Mouse (Mus musculus): ENCODE data around the gene Gtf2ird1. TPM values are rescaled to one million over a fixed set of nuclear protein-coding genes. Genes with fewer than 3 reads are reported as not detected.
A peak's percentile ranks its signal among the peaks of the same experiment; 100 is the strongest.
"Not testable (repeated sequence)": the region's sequence is repeated elsewhere in the genome, so short reads cannot be mapped to it uniquely, and the experiment has no call there.

The Gtf2ird1 gene
- polyA plus RNA-seq, 1 experiment from 2014 or later, result 153 TPM

DNA sequence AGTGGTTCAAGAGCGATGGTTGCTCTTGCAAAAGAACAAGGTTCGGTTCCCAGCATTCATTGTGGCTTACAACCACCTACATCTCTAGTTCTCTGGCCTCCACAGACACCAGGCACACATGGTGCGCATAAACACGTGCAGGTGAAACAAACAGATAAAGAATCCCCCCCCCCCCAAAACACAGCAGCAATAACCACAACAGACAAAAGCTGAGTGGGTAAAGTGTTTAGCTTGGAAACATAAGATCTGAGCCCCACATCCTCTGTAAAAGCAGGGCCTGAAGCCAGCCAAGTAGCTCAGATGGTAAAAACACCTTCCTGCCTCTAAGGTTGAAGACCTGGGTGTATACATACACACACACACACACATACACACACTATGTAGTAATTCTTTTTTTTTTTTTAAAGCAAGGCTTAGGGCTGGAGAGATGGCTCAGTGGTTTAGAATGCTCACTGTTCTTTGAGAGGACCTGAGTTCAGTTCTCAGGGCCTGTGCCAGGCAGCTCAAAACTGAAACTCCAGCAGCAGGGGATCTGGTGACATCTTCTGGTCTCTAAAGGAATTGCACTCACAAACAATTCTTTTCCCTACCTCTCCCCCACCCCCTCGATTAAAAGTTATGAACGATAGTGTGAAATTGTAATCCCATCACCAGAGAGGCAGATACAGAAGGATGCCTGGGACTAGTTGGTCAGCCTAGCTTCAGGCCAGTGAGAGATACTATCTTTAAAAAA lies 83.4 kb downstream of the Gtf2ird1 start:
- H3K4me3 ChIP-seq, result no peak overlapping the region
- H3K27ac ChIP-seq, result no peak overlapping the region
- H3K36me3 ChIP-seq, result peaks cover 67% of the 10 kb centered on the region
- no peaks in the 10 kb centered on the region for H3K4me1 ChIP-seq
- WGBS, result 96% methylated on average over 6 of the region's 6 CpGs
- no peak for DNase-seq (ENCODE audit: low spot score)
- no peaks in the 10 kb centered on the region for H3K27me3 ChIP-seq (ENCODE audit: low read depth, poor library complexity, severe bottlenecking)
- no peaks in the 10 kb centered on the region for H3K9me3 ChIP-seq (replicated peaks)

DNA sequence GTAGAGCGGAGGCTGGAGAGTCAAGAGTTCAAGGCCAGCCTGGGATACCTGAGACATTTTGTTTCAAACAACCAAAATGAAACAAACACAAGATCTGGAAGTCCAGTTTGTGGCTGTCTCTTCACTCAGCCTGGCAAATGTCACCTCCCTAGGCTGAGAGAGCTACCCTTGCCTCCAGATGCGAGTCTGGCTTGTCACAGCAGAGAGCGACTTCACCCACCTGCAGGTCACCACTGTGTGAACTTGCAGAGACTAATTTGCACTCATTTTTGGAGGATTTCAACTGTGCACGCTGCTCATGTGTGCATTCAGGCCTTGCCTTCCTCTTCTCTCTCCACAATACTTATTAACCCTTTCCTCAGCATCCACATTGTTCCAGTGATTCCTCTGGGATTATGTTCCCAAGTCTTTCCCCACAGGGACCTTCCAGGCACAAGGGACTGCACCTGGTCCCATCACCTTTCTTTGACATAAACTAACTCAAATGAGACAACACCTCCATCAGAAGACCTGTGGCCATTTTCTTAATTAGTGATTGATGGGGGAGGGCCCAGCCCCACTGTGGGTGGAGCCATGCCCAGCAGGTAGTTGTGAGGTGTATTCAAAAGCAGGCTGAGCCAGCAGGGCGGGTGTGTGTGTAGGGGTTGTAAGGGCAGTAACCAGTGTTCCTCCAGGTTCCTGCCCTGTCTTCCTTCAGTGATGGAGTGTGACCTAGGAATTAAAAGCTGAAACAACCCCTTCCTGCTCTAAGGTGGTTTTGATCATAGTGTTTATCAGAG lies 84.8 kb downstream of the Gtf2ird1 start:
- Histone ChIP-seq H3K36me3 (peaks cover 80% of the 10 kb centered on the region), H3K27me3 (ENCODE audit: low read depth, poor library complexity, severe bottlenecking) (no peaks in the 10 kb centered on the region), H3K27ac (no peak overlapping the region), H3K4me3 (no peak overlapping the region), H3K9me3 (replicated peaks) (no peaks in the 10 kb centered on the region), H3K4me1 (no peaks in the 10 kb centered on the region)
- DNase-seq (ENCODE audit: low spot score), result no peak
- 90% methylated on average over 5 of the region's 5 CpGs for WGBS

DNA sequence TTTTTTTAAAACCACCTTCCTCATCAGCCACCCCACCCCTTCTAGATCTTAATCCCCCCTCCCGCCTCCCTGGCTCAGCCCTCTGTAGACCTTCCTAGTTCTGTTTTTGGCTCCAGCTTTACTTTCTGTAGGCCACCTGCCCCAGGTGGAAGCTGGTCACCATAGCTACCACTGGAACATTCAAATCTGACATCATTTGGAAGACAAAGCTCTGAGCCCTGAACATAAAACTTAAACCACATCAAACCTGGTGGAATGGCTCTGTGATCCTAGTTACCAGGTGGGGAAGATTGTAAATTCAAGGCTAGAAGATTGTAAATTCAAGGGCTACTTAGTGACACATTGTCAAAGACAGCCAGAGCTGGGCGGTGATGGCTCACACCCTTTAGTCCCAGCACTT lies 85.7 kb downstream of the Gtf2ird1 start:
- no peak overlapping the region for H3K27ac ChIP-seq
- H3K4me3 ChIP-seq, result no peak overlapping the region
- H3K4me1 ChIP-seq, result no peaks in the 10 kb centered on the region
- no peaks in the 10 kb centered on the region for H3K27me3 ChIP-seq (ENCODE audit: low read depth, poor library complexity, severe bottlenecking)
- 89% methylated on average over 2 of the region's 2 CpGs for whole genome bisulfite sequencing
- DNase-seq (ENCODE audit: low spot score), result no peak
- no peaks in the 10 kb centered on the region for H3K9me3 ChIP-seq (replicated peaks)
- peaks cover 89% of the 10 kb centered on the region for H3K36me3 ChIP-seq

GRCm38 (mm10) chr5:134359101-134359500 lies 97.4 kb downstream of the Gtf2ird1 start:
- Histone ChIP-seq H3K4me3 (no peak overlapping the region), H3K9me3 (replicated peaks) (no peaks in the 10 kb centered on the region), H3K27ac (no peak overlapping the region), H3K27me3 (ENCODE audit: low read depth, poor library complexity, severe bottlenecking) (no peaks in the 10 kb centered on the region), H3K4me1 (no peaks in the 10 kb centered on the region), H3K36me3 (peaks cover 74% of the 10 kb centered on the region)
- WGBS, result 94% methylated on average over 4 of the region's 4 CpGs
- no peak for DNase-seq (ENCODE audit: low spot score)

DNA sequence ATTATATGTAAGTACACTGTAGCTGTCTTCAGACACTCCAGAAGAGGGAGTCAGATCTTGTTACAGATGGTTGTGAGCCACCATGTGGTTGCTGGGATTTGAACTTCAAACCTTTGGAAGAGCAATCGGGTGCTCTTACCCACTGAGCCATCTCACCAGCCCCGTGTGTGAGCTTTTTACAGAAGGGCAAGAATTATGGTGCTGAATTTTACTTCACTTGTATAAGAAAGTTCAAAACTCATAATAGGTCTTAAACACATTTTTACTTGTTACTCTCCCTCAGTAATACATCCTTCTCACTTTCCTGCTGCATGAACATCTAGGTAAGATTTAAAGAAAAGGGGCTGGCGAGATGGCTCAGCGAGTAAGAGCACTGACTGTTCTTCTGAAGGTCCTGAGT lies 101.1 kb downstream of the Gtf2ird1 start:
- H3K9me3 ChIP-seq (replicated peaks); H3K27me3 ChIP-seq (ENCODE audit: low read depth, poor library complexity, severe bottlenecking); DNase-seq (ENCODE audit: low spot score); H3K4me1 ChIP-seq; H3K4me3 ChIP-seq; H3K27ac ChIP-seq: not testable (repeated sequence)
- 94% methylated on average over 4 of the region's 4 CpGs for WGBS
- H3K36me3 ChIP-seq, result peaks cover 42% of the 10 kb centered on the region

DNA sequence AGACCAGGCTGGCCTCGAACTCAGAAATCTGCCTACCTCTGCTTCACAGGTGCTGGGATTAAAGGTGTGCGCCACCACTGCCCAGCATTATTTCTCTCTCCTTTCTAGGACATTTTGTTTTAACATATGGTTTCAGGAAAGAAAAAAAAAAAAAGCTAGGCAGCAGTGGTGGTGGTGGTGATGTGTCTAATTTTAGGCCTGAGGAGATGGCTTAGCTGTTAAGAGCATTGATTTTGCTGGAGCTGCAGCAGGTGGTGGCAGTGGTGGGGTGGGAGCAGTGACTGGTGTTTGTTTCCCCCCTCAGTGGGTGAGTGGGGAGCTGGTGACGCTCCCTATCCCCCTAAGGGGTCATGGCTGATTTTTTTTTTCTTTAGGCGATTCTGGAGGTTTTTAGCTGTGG lies 103.4 kb downstream of the Gtf2ird1 start:
- no peak overlapping the region for H3K4me3 ChIP-seq
- no peak overlapping the region for H3K27ac ChIP-seq
- H3K9me3 ChIP-seq (replicated peaks), result no peaks in the 10 kb centered on the region
- DNase-seq (ENCODE audit: low spot score), result no peak
- WGBS, result 77% methylated on average over 4 of the region's 4 CpGs
- peaks cover 19% of the 10 kb centered on the region for H3K36me3 ChIP-seq
- H3K27me3 ChIP-seq (ENCODE audit: low read depth, poor library complexity, severe bottlenecking), result no peaks in the 10 kb centered on the region
- peaks cover 12% of the 10 kb centered on the region for H3K4me1 ChIP-seq

- no peaks in the 10 kb centered on the region for H3K9me3 ChIP-seq (replicated peaks)
- no peak overlapping the region for H3K4me3 ChIP-seq
- no peak overlapping the region for H3K27ac ChIP-seq
Measured at GRCm38 (mm10) chr5:134352527-134353001, 104.0 kb downstream of the Gtf2ird1 start.

DNA sequence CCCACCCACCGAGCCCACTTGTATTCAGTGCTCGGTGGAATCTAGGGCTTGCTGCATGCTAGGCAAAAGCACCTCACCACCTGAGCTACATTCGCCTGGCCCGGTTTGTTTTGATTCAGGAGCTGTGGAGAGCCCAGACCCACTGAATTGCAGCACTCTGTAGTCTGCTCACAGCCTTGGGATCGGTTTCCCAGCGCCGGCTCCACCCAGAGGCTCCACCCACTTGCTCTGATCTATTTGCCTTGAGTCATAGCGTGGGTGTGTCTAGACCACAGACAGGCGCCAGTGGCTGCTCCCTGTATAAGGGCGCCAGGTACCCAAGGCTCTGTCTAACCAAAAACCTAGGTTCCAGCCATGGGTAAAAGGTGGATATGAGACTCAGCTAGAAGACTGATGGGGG lies 105.9 kb downstream of the Gtf2ird1 start:
- Histone ChIP-seq H3K9me3 (replicated peaks) (no peaks in the 10 kb centered on the region), H3K4me1 (peaks cover 12% of the 10 kb centered on the region), H3K27ac (peak overlapping the region; percentile 20; the same call in 1 of the 2 replicates), H3K27me3 (ENCODE audit: low read depth, poor library complexity, severe bottlenecking) (no peaks in the 10 kb centered on the region), H3K4me3 (peak overlapping the region; percentile 22), H3K36me3 (no peaks in the 10 kb centered on the region)
- WGBS, result 9% methylated on average over 10 of the region's 10 CpGs
- DNase-seq (ENCODE audit: low spot score), result peak; percentile 63

More at GRCm38 (mm10) chr5:134352527-134353001, 104.0 kb downstream of the Gtf2ird1 start:
- H3K4me1 ChIP-seq, result peaks cover 12% of the 10 kb centered on the region
- WGBS, result 86% methylated on average over 3 of the region's 3 CpGs
- no peak for DNase-seq (ENCODE audit: low spot score)
- no peaks in the 10 kb centered on the region for H3K27me3 ChIP-seq (ENCODE audit: low read depth, poor library complexity, severe bottlenecking)
- H3K36me3 ChIP-seq, result peaks cover 14% of the 10 kb centered on the region

- Histone ChIP-seq H3K4me3 (no peak overlapping the region), H3K9me3 (replicated peaks) (no peaks in the 10 kb centered on the region), H3K4me1 (peaks cover 12% of the 10 kb centered on the region), H3K36me3 (no peaks in the 10 kb centered on the region), H3K27me3 (ENCODE audit: low read depth, poor library complexity, severe bottlenecking) (no peaks in the 10 kb centered on the region), H3K27ac (no peak overlapping the region)
- DNase-seq (ENCODE audit: low spot score), result no peak
- 76% methylated on average over 2 of the region's 2 CpGs for WGBS
Measured at GRCm38 (mm10) chr5:134347066-134347465, 109.5 kb downstream of the Gtf2ird1 start.

- Histone ChIP-seq H3K9me3 (replicated peaks) (no peaks in the 10 kb centered on the region), H3K27ac (no peak overlapping the region), H3K27me3 (ENCODE audit: low read depth, poor library complexity, severe bottlenecking) (no peaks in the 10 kb centered on the region), H3K4me1 (peaks cover 7% of the 10 kb centered on the region), H3K36me3 (no peaks in the 10 kb centered on the region), H3K4me3 (no peak overlapping the region)
- 90% methylated on average over 9 of the region's 9 CpGs for WGBS
- no peak for DNase-seq (ENCODE audit: low spot score)
Measured at GRCm38 (mm10) chr5:134345449-134345848, 111.1 kb downstream of the Gtf2ird1 start.

GRCm38 (mm10) chr5:134344076-134344475 lies 112.4 kb downstream of the Gtf2ird1 start:
- Histone ChIP-seq H3K27me3 (ENCODE audit: low read depth, poor library complexity, severe bottlenecking) (no peaks in the 10 kb centered on the region), H3K4me1 (no peaks in the 10 kb centered on the region), H3K36me3 (no peaks in the 10 kb centered on the region), H3K4me3 (no peak overlapping the region), H3K9me3 (replicated peaks) (no peaks in the 10 kb centered on the region), H3K27ac (no peak overlapping the region)
- DNase-seq (ENCODE audit: low spot score), result no peak
- 84% methylated on average over 8 of the region's 8 CpGs for WGBS

DNA sequence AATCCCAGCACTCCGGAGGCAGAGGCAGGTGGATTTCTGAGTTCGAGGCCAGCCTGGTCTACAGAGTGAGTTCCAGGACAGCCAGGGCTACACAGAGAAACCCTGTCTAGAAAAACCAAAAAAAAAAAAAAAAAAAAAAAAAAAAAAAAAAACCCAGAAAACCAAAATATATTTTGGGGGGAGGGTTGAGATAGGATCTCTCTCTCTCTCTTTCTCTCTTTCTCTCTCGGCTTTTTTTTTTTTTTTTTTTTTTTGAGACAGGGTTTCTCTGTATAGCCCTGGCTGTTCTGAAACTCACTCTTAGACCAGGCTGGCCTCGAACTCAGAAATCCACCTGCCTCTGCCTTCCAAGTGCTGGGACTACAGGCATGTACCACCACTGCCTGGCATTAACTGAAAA lies 113.0 kb downstream of the Gtf2ird1 start:
- not testable (repeated sequence) for H3K9me3 ChIP-seq (replicated peaks); DNase-seq (ENCODE audit: low spot score)
- 86% methylated on average over 4 of the region's 4 CpGs for WGBS

DNA sequence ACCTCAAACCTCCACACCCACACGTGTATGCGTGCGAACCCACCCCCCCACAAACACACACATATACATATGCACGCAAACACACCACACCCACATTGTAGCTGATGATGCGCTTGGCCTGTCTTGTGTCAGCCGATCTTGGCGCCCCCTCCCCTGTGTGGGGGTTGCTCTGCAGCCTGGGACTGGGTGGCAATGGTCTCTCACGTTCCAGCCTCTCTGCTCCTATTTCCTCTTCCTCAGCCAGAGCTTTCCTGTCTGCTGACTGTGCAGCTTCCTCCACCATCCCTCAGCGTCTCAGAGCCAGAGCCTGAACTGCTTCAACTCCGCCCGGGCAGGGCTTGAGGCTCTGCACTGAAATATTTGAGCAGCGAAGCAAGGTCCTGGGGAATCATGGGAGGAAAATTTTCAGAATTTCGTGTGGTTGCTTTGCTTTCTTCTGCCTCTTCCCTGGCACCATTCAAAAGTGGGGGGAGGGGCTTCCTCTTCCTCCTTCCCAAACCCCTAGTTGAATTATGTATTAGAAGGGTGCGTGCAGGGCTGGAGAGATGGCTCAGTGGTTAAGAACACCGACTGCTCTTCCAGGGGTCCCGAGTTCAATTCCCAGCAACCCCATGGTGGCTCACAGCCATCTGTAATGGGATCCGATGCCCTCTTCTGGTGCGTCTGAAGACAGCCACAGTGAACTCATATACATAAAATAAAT lies 113.9 kb downstream of the Gtf2ird1 start:
- Histone ChIP-seq H3K4me3 (no peak overlapping the region), H3K9me3 (replicated peaks) (no peaks in the 10 kb centered on the region), H3K4me1 (no peaks in the 10 kb centered on the region), H3K27ac (no peak overlapping the region), H3K27me3 (ENCODE audit: low read depth, poor library complexity, severe bottlenecking) (no peaks in the 10 kb centered on the region), H3K36me3 (no peaks in the 10 kb centered on the region)
- WGBS, result 86% methylated on average over 18 of the region's 18 CpGs
- no peak for DNase-seq (ENCODE audit: low spot score)

More for the DNA sequence above, 113.0 kb downstream of the Gtf2ird1 start:
- H3K4me3 ChIP-seq; H3K4me1 ChIP-seq; H3K36me3 ChIP-seq; H3K27me3 ChIP-seq (ENCODE audit: low read depth, poor library complexity, severe bottlenecking); H3K27ac ChIP-seq: not testable (repeated sequence)
